Mouse (Mus musculus) layer of hippocampus, adult 8-10 months (tissue): ENCODE results near the gene Tusc2. TPM values are rescaled to one million over a fixed set of nuclear protein-coding genes. Genes with fewer than 3 reads are reported as not detected.
"Not testable (repeated sequence)": the region's sequence is repeated elsewhere in the genome, so short reads cannot be mapped to it uniquely, and the experiment has no call there.

Experiments used
- DNase-seq, 2 experiments: peaks; one replicate each; pipeline ENCODE4 v3.0.0; 2022; ENCODE audit warnings: low spot score in 2 of 2
- total RNA-seq, 4 experiments: library from RNA; stranded (reverse); gene quantifications; 2 replicates each; pipeline ENCODE4 v1.2.4; 2022

The Tusc2 gene
- total RNA-seq, 4 experiments from 2014 or later, result 73.2 to 83.4 (median 76.0) TPM

- DNase-seq, result peak in 1 of 2 experiments; percentile 79
Observed at GRCm38 (mm10) chr9:107568331-107569261, 5.5 kb downstream of the Tusc2 start.

- DNase-seq, result no peak
Observed at GRCm38 (mm10) chr9:107569270-107569669, 6.2 kb downstream of the Tusc2 start.

- no peak for DNase-seq
Observed at GRCm38 (mm10) chr9:107570016-107570415, 7.0 kb downstream of the Tusc2 start.

GRCm38 (mm10) chr9:107570845-107571244 lies 7.8 kb downstream of the Tusc2 start:
- no peak for DNase-seq

GRCm38 (mm10) chr9:107571534-107572326 lies 8.7 kb downstream of the Tusc2 start:
- no peak for DNase-seq

GRCm38 (mm10) chr9:107572327-107572662 lies 9.2 kb downstream of the Tusc2 start:
- no peak for DNase-seq

- not testable (repeated sequence) for DNase-seq
Observed at GRCm38 (mm10) chr9:107573774-107574173, 10.7 kb downstream of the Tusc2 start.

- DNase-seq, result no peak
Observed at GRCm38 (mm10) chr9:107575579-107576356, 12.7 kb downstream of the Tusc2 start.

- DNase-seq, result no peak
Observed at GRCm38 (mm10) chr9:107576357-107577107, 13.5 kb downstream of the Tusc2 start, which contains the start of gene Hyal1. Gene Hyal1, plus strand, starts transcription at chr9:107576927.

GRCm38 (mm10) chr9:107577871-107578270 lies 14.8 kb downstream of the Tusc2 start:
- no peak for DNase-seq

GRCm38 (mm10) chr9:107578587-107578986 lies 15.5 kb downstream of the Tusc2 start, which contains the start of gene Naa80:
Gene Naa80, plus strand, starts transcription at chr9:107578887.
- no peak for DNase-seq

GRCm38 (mm10) chr9:107579023-107579900 lies 16.2 kb downstream of the Tusc2 start:
- DNase-seq, result no peak

- peak; percentile 87 to 91 for DNase-seq
Observed at GRCm38 (mm10) chr9:107580501-107581317, 17.7 kb downstream of the Tusc2 start, which contains the start of gene Hyal3. Gene Hyal3, plus strand, starts transcription at chr9:107580818.

- DNase-seq, result no peak
Observed at GRCm38 (mm10) chr9:107581584-107581983, 18.5 kb downstream of the Tusc2 start.

- DNase-seq, result no peak
Observed at GRCm38 (mm10) chr9:107582509-107583062, 19.5 kb downstream of the Tusc2 start.

GRCm38 (mm10) chr9:107583174-107583573 lies 20.1 kb downstream of the Tusc2 start:
- DNase-seq, result no peak

GRCm38 (mm10) chr9:107586504-107586903 lies 23.4 kb downstream of the Tusc2 start:
- DNase-seq, result no peak
